Mouse (Mus musculus): Measurements from ENCODE around the gene Pou4f2. TPM values are rescaled to one million over a fixed set of nuclear protein-coding genes. Genes with fewer than 3 reads are reported as not detected.

Gene Pou4f2
- polyA plus RNA-seq, 1 experiment from 2014 or later: 2.6 TPM

Other genes starting within 250 kb of the Pou4f2 start
- 1.2 and 1.8 TPM in 2 replicates for gene Ttc29, start 223.3 kb downstream of the Pou4f2 start, polyA plus RNA-seq (2016; fragmentation: Nextera tagmentation; extraction: Ambion mirVana)
- 272 and 288 TPM in 2 replicates for gene Rbmxl1, start 72.3 kb upstream of the Pou4f2 start, polyA plus RNA-seq (2016; fragmentation: Nextera tagmentation; extraction: Ambion mirVana)
- 14.3 and 15.5 TPM in 2 replicates for gene Slc10a7, start 72.7 kb upstream of the Pou4f2 start, polyA plus RNA-seq (2016; fragmentation: Nextera tagmentation; extraction: Ambion mirVana)

Measured in hindbrain, embryonic 12.5 days (tissue).